Comparison of ENCODE assay signal across 9 mouse cellular contexts in genomic region chr17:85633619-85634018, GRCm38 (mm10). TPM values are rescaled to one million over a fixed set of nuclear protein-coding genes. Genes with fewer than 3 reads are reported as not detected.
DNase-seq lines count a peak whose midpoint lies in the region; ATAC-seq and TF ChIP-seq lines count a peak whose summit lies in the region.
"Had no signal": no experiment of that assay in that cellular context is flagged by ENCODE, and none has a peak within 500 bp of the region (broad histone marks: within the 10 kb centered on the region; RNA-seq: fewer than 3 reads in every experiment).

No protein-coding gene starts in this region.

- H3K4me1 ChIP-seq in liver, embryonic 14.5 days (replicated peaks; ENCODE audit: control insufficient read depth in 2 of 2, insufficient read depth in 2 of 2, low read length in 1 of 2) = no peaks in the 10 kb centered on the region
- H3K4me1 ChIP-seq: liver, embryonic 13.5 days had no signal

- H3ac ChIP-seq in C2C12 (ENCODE audit: control insufficient read depth, insufficient read length, low read depth) = no peak overlapping the region

- no peaks in the 10 kb centered on the region for H3K79me2 ChIP-seq in C2C12 (ENCODE audit: control insufficient read depth, insufficient read depth)

- no peak for TF ChIP-seq EP300 in liver, embryonic 14.5 days (IDR thresholded peaks at IDR 0.05; ENCODE audit: low read depth)

- no peak overlapping the region for H3K9ac ChIP-seq in liver, embryonic 14.5 days (replicated peaks)
- H3K9ac ChIP-seq: liver, embryonic 13.5 days had no signal

- no peaks in the 10 kb centered on the region for H3K27me3 ChIP-seq in C2C12 (ENCODE audit: control insufficient read depth, insufficient read depth, insufficient read length)
- no peaks in the 10 kb centered on the region; the same call in 1 of the 2 replicates for H3K27me3 ChIP-seq in liver, embryonic 14.5 days (ENCODE audit: control insufficient read depth, insufficient read depth, low read length)

- no peak overlapping the region for H3K4me2 ChIP-seq in liver, embryonic 14.5 days (ENCODE audit: low read depth)
- H3K4me2 ChIP-seq: liver, embryonic 13.5 days had no signal

- H3K9me3 ChIP-seq in liver, embryonic 14.5 days (ENCODE audit: control insufficient read depth, low read length) = no peaks in the 10 kb centered on the region
- H3K9me3 ChIP-seq: liver, embryonic 13.5 days had no signal

- no peak overlapping the region for H3K27ac ChIP-seq in liver, embryonic 14.5 days
- H3K27ac ChIP-seq: liver, embryonic 13.5 days had no signal

- TF ChIP-seq CTCF in C2C12 (IDR thresholded peaks at IDR 0.05; ENCODE audit: control insufficient read depth, insufficient read depth, insufficient read length) = peak; percentile 73
- TF ChIP-seq CTCF in liver, embryonic 14.5 days (IDR thresholded peaks at IDR 0.05; ENCODE audit: low read depth) = peak; percentile 69

- no peak overlapping the region for H3K4me3 ChIP-seq in C2C12 (ENCODE audit: insufficient read depth, poor library complexity, severe bottlenecking)
- H3K4me3 ChIP-seq in liver, embryonic 14.5 days (ENCODE audit: insufficient read depth in 1 of 2, low read depth in 2 of 2, low read length in 2 of 2) = no peak overlapping the region
- H3K4me3 ChIP-seq: liver, embryonic 13.5 days had no signal

- no peak for ATAC-seq in liver, embryonic 14.5 days (ENCODE audit: insufficient read depth)

- peak; percentile 71 for DNase-seq in MN1 (ENCODE audit: low spot score)
- peak; percentile 92 to 93 for DNase-seq in cerebellum, postnatal 14 days
- peak; percentile 66 for DNase-seq in gastrocnemius, adult 18-20 months (ENCODE audit: low spot score)
- peak; percentile 87 for DNase-seq in kidney, postnatal 10 days
- no peak for DNase-seq in liver, embryonic 14.5 days (ENCODE audit: low read depth in 3 of 3, low spot score in 3 of 3)
- DNase-seq in right cerebral cortex, adult 18-20 months = peak; percentile 66
- DNase-seq in yolk sac, embryonic 10.5 days (ENCODE audit: low spot score) = no peak
- DNase-seq: liver, embryonic 13.5 days had no signal

- 1% methylated on average over 13 of the region's 13 CpGs for WGBS in liver, embryonic 14.5 days (ENCODE audit: insufficient replicate concordance)

- H3K36me3 ChIP-seq in C2C12 (ENCODE audit: control insufficient read depth, insufficient read depth) = no peaks in the 10 kb centered on the region
- H3K36me3 ChIP-seq in liver, embryonic 14.5 days (replicated peaks; ENCODE audit: control insufficient read depth, insufficient read depth, low read depth) = no peaks in the 10 kb centered on the region
- H3K36me3 ChIP-seq: liver, embryonic 13.5 days had no signal

- no peaks in the 10 kb centered on the region for H3K79me3 ChIP-seq in C2C12 (ENCODE audit: low read depth)

TF ChIP-seq in C2C12, 6 proteins besides CTCF, POLR2A, EP300 and RAD21:
- no peak for TF ChIP-seq CEBPB (IDR thresholded peaks at IDR 0.05; ENCODE audit: low read depth)
- no peak for TF ChIP-seq FOSL1 (IDR thresholded peaks at IDR 0.05; ENCODE audit: insufficient read depth, low read length, poor library complexity, severe bottlenecking)
- no peak for TF ChIP-seq MYOD1 (IDR thresholded peaks at IDR 0.05; ENCODE audit: control insufficient read depth, insufficient read length, low read depth)
- TF ChIP-seq USF1 (IDR thresholded peaks at IDR 0.05; ENCODE audit: low read depth) = no peak
- TF ChIP-seq MYOG (IDR thresholded peaks at IDR 0.05; ENCODE audit: control insufficient read depth, extremely low read depth, insufficient read length) = no peak
- TF ChIP-seq MAX (IDR thresholded peaks at IDR 0.05) = no peak
TF ChIP-seq in C2C12: peak in this region for 0.

RNA-seq across cellular contexts. Expression of gene Six3, which starts 20.2 kb away (rescaled TPM):
- not detected for polyA plus RNA-seq in C2C12 (2012; fragmentation: generic; extraction: Trizol)
- not detected for total RNA-seq in gastrocnemius, adult 18-20 months (2021)
- 0.01 and 0.02 TPM in 2 replicates for polyA plus RNA-seq in liver, embryonic 14.5 days (2012; rRNA removed)
- not detected in 2 replicates for polyA plus RNA-seq in liver, embryonic 14.5 days (2014; fragmentation: Nextera tagmentation; extraction: Ambion mirVana)
- polyA plus RNA-seq: liver, embryonic 13.5 days had no signal

RNA-seq across cellular contexts. Expression of gene Six2, which starts 54.5 kb away (rescaled TPM):
- not detected for polyA plus RNA-seq in C2C12 (2012; fragmentation: generic; extraction: Trizol)
- 10 to 100 TPM; 16.8 to 22.2 TPM for total RNA-seq in gastrocnemius, adult 18-20 months (2021)
- polyA plus RNA-seq in liver, embryonic 14.5 days (2012; rRNA removed) = 0.04 and 0.08 TPM in 2 replicates
- polyA plus RNA-seq in liver, embryonic 14.5 days (2014; fragmentation: Nextera tagmentation; extraction: Ambion mirVana) = not detected in 2 replicates
- polyA plus RNA-seq: liver, embryonic 13.5 days had no signal

Comparison
In these comparisons a context has a peak if more than half of its experiments do, and no peak if none do; other contexts are left out.
1. DNase-seq: peak in MN1 (single experiment), cerebellum, postnatal 14 days (2 of 2), gastrocnemius, adult 18-20 months (single experiment), kidney, postnatal 10 days (single experiment) and right cerebral cortex, adult 18-20 months (single experiment); none in liver, embryonic 14.5 days (0 of 3) and yolk sac, embryonic 10.5 days (single experiment).